Mouse (Mus musculus): ENCODE measurements around the gene Atp6v0e. TPM values are rescaled to one million over a fixed set of nuclear protein-coding genes. Genes with fewer than 3 reads are reported as not detected.

The Atp6v0e gene
- total RNA-seq, 2 experiments from 2014 or later, result 39.2 to 44.6 TPM

- DNase-seq (ENCODE audit: extremely low spot score in 1 of 2, low spot score in 2 of 2), result no peak
- intact Hi-C loops (cut with DNase I), result no loop called here
- no peak; the same call in 1 of the 2 replicates for TF ChIP-seq CTCF (IDR thresholded peaks at IDR 0.05)
- no peak overlapping the region for H3K27ac ChIP-seq
- H3K4me3 ChIP-seq, result no peak overlapping the region
These were observed 80.3 kb downstream of the Atp6v0e start for GRCm38 (mm10) chr17:26743294-26743693.

Other genes starting within 250 kb of the Atp6v0e start
- gene Neurl1b, start 248.4 kb upstream of the Atp6v0e start, total RNA-seq (2021), result 10 to 100 TPM; 69.9 to 79.7 TPM
- 100 to 1,000 TPM; 144 to 149 TPM for gene Ergic1, start 101.7 kb upstream of the Atp6v0e start, total RNA-seq (2021)
- gene Dusp1, start 101.1 kb upstream of the Atp6v0e start, total RNA-seq (2021), result 10 to 100 TPM; 58.0 to 65.6 TPM
- gene Crebrf, start 52.4 kb downstream of the Atp6v0e start, total RNA-seq (2021), result 100 to 1,000 TPM; 150 TPM
- gene Bnip1, start 117.8 kb downstream of the Atp6v0e start, total RNA-seq (2021), result 10 to 100 TPM; 32.6 to 34.6 TPM
- not detected for gene Nkx2-5, start 181.8 kb downstream of the Atp6v0e start, total RNA-seq (2021)